ENCODE assay signal across 16 mouse cellular contexts in genomic region chr19:6236842-6237241, GRCm38 (mm10). TPM values are rescaled to one million over a fixed set of nuclear protein-coding genes. Genes with fewer than 3 reads are reported as not detected.
DNase-seq lines count a peak whose midpoint lies in the region; ATAC-seq and TF ChIP-seq lines count a peak whose summit lies in the region.
"Had no signal": no experiment of that assay in that cellular context is flagged by ENCODE, and none has a peak within 500 bp of the region (broad histone marks: within the 10 kb centered on the region; RNA-seq: fewer than 3 reads in every experiment).

No protein-coding gene starts in this region.

- peaks cover 5% of the 10 kb centered on the region for H3K79me2 ChIP-seq in myocyte (ENCODE audit: control insufficient read depth, insufficient read depth)

- peaks cover 20% of the 10 kb centered on the region for H3K4me1 ChIP-seq in heart, embryonic 10.5 days
- H3K4me1 ChIP-seq in liver, embryonic 15.5 days (replicated peaks), result peaks cover 69% of the 10 kb centered on the region
- H3K4me1 ChIP-seq in cerebellum, adult 2 months (ENCODE audit: control insufficient read depth, insufficient read depth, low read length), result peaks cover 10% of the 10 kb centered on the region

- H3K9me3 ChIP-seq in heart, embryonic 10.5 days, result no peaks in the 10 kb centered on the region
- no peaks in the 10 kb centered on the region for H3K9me3 ChIP-seq in liver, embryonic 15.5 days (replicated peaks)
- H3K9me3 ChIP-seq: embryonic facial prominence, embryonic 15.5 days; hindbrain, embryonic 13.5 days; kidney, embryonic 15.5 days had no signal

- ATAC-seq in liver, embryonic 15.5 days (ENCODE audit: insufficient read depth), result no peak

- no peak overlapping the region for H3ac ChIP-seq in myocyte (ENCODE audit: control insufficient read depth, insufficient read length)

- DNase-seq in heart, embryonic 10.5 days (ENCODE audit: low spot score), result no peak
- no peak for DNase-seq in heart, postnatal 4 days
- no peak for DNase-seq in liver
- peak; percentile 38 to 42 for DNase-seq in cerebellum, adult 2 months
- DNase-seq in left cerebral cortex, postnatal 14 days (ENCODE audit: low spot score in 2 of 2), result no peak

- TF ChIP-seq POLR2A in cerebellum, adult 2 months (IDR thresholded peaks at IDR 0.05; ENCODE audit: borderline replicate concordance, insufficient read depth, low read length), result no peak
- TF ChIP-seq POLR2A in myocyte (IDR thresholded peaks at IDR 0.05; ENCODE audit: insufficient read length, low read depth), result no peak

- H3K27ac ChIP-seq in heart, embryonic 10.5 days, result peak overlapping the region; percentile 92
- peak overlapping the region; percentile 97; the same call in 1 of the 2 replicates for H3K27ac ChIP-seq in liver, embryonic 15.5 days (replicated peaks)
- peak overlapping the region; percentile 60 for H3K27ac ChIP-seq in cerebellum, adult 2 months (ENCODE audit: insufficient read depth, low read length)

- H3K36me3 ChIP-seq in heart, embryonic 10.5 days, result peaks cover 9% of the 10 kb centered on the region
- no peaks in the 10 kb centered on the region for H3K36me3 ChIP-seq in liver, embryonic 15.5 days (replicated peaks)
- peaks cover 3% of the 10 kb centered on the region for H3K36me3 ChIP-seq in myocyte (ENCODE audit: control insufficient read depth, insufficient read depth)

- intact Hi-C loops in left cerebral cortex, postnatal 14 days (cut with DNase I), result loop anchor here (5.0 kb wide), 1 partner anchor 110 kb away; the partner anchor contains the start of gene Snx15

- 0 out of 2 replicates have a peak overlapping the region, but pooled peaks have one; percentile 87 for H3K4me3 ChIP-seq in heart, embryonic 10.5 days
- H3K4me3 ChIP-seq in liver, embryonic 15.5 days (replicated peaks), result no peak overlapping the region
- H3K4me3 ChIP-seq in cerebellum, adult 2 months (replicated peaks; ENCODE audit: insufficient read depth, low read depth, low read length), result no peak overlapping the region
- no peak overlapping the region for H3K4me3 ChIP-seq in myocyte

- no peak overlapping the region for H3K9ac ChIP-seq in liver, embryonic 15.5 days
- H3K9ac ChIP-seq: embryonic facial prominence, embryonic 15.5 days; kidney, embryonic 15.5 days had no signal

- H3K4me2 ChIP-seq in liver, embryonic 15.5 days, result no peak overlapping the region
- peak overlapping the region; percentile 95 for H3K4me2 ChIP-seq in myocyte (ENCODE audit: low read depth)

- no peaks in the 10 kb centered on the region for H3K27me3 ChIP-seq in heart, embryonic 10.5 days (ENCODE audit: insufficient read depth, poor library complexity, severe bottlenecking)
- H3K27me3 ChIP-seq in liver, embryonic 15.5 days, result no peaks in the 10 kb centered on the region
- no peaks in the 10 kb centered on the region for H3K27me3 ChIP-seq in cerebellum, adult 2 months (ENCODE audit: control insufficient read depth, insufficient read depth, low read length)
- H3K27me3 ChIP-seq in myocyte (ENCODE audit: control insufficient read depth, insufficient read depth, insufficient read length), result no peaks in the 10 kb centered on the region
- H3K27me3 ChIP-seq: embryonic facial prominence, embryonic 15.5 days; hindbrain, embryonic 13.5 days; kidney, embryonic 15.5 days; Patski had no signal

- no peak for TF ChIP-seq CTCF in cerebellum, adult 2 months (IDR thresholded peaks at IDR 0.05; ENCODE audit: borderline replicate concordance, insufficient read depth, low read depth, low read length)

- 68% methylated on average over 7 of the region's 7 CpGs for WGBS in heart, embryonic 10.5 days
- WGBS in liver, embryonic 15.5 days (ENCODE audit: insufficient replicate concordance), result 67% methylated on average over 7 of the region's 7 CpGs
- WGBS in cerebellum, adult 2 months, result 67% methylated on average over 7 of the region's 7 CpGs

TF ChIP-seq in myocyte, 11 proteins besides CTCF, POLR2A, EP300 and RAD21:
- TF ChIP-seq TCF12 (IDR thresholded peaks at IDR 0.05; ENCODE audit: insufficient read depth, poor library complexity, severe bottlenecking) (no peak), USF1 (IDR thresholded peaks at IDR 0.05; ENCODE audit: low read depth) (no peak), MAX (IDR thresholded peaks at IDR 0.05; ENCODE audit: low read depth) (no peak), REST (IDR thresholded peaks at IDR 0.05; ENCODE audit: insufficient read depth, insufficient read length) (no peak), E2F4 (IDR thresholded peaks at IDR 0.05; ENCODE audit: insufficient read depth) (no peak), MYOG (IDR thresholded peaks at IDR 0.05; ENCODE audit: control insufficient read depth in 1 of 3, insufficient read depth in 1 of 3, insufficient read length in 2 of 3, low read depth in 2 of 3) (no peak), MYOD1 (IDR thresholded peaks at IDR 0.05; ENCODE audit: control insufficient read depth in 1 of 3, insufficient read length in 2 of 3, low read depth in 2 of 3) (no peak), TCF3 (IDR thresholded peaks at IDR 0.05; ENCODE audit: insufficient read length, low read depth) (no peak), SRF (IDR thresholded peaks at IDR 0.05; ENCODE audit: control insufficient read depth, insufficient read length, low read depth) (no peak), CEBPB (IDR thresholded peaks at IDR 0.05; ENCODE audit: insufficient read depth, poor library complexity, severe bottlenecking) (no peak), POLR2AphosphoS2 (IDR thresholded peaks at IDR 0.05; ENCODE audit: insufficient read length, low read depth) (no peak)

RNA-seq across cellular contexts. Expression of gene Ppp2r5b, which starts 1.2 kb away (rescaled TPM):
- 21.2 and 25.7 TPM in 2 replicates for polyA plus RNA-seq in heart, embryonic 10.5 days (2016; fragmentation: Nextera tagmentation; extraction: Ambion mirVana)
- 10 to 100 TPM; 30.1 to 30.2 TPM for total RNA-seq in heart, postnatal 4 days (2021)
- polyA plus RNA-seq in liver, embryonic 15.5 days (2015; fragmentation: Nextera tagmentation; extraction: Ambion mirVana), result 3.3 and 5.0 TPM in 2 replicates
- polyA plus RNA-seq in cerebellum, adult 2 months (2012; rRNA removed), result 243 and 258 TPM in 2 replicates
- polyA plus RNA-seq in myocyte (2012; fragmentation: generic; extraction: Trizol), result 51.4 TPM
- total RNA-seq in left cerebral cortex, postnatal 14 days (2021), result 100 to 1,000 TPM; 187 to 194 TPM

RNA-seq across cellular contexts. Expression of gene Atg2a, which starts 4.6 kb away (rescaled TPM):
- polyA plus RNA-seq in heart, embryonic 10.5 days (2016; fragmentation: Nextera tagmentation; extraction: Ambion mirVana), result 10.8 and 11.6 TPM in 2 replicates
- total RNA-seq in heart, postnatal 4 days (2021), result 10 to 100 TPM; 15.9 to 16.2 TPM
- 4.7 and 5.8 TPM in 2 replicates for polyA plus RNA-seq in liver, embryonic 15.5 days (2015; fragmentation: Nextera tagmentation; extraction: Ambion mirVana)
- 40.8 and 41.1 TPM in 2 replicates for polyA plus RNA-seq in cerebellum, adult 2 months (2012; rRNA removed)
- 15.2 TPM for polyA plus RNA-seq in myocyte (2012; fragmentation: generic; extraction: Trizol)
- total RNA-seq in left cerebral cortex, postnatal 14 days (2021), result 10 to 100 TPM; 37.8 to 38.5 TPM

RNA-seq across cellular contexts. Expression of gene Gpha2, which starts 10.7 kb away (rescaled TPM):
- 0.24 TPM in 1 of 2 replicates, not detected in the other for polyA plus RNA-seq in heart, embryonic 10.5 days (2016; fragmentation: Nextera tagmentation; extraction: Ambion mirVana)
- not detected for total RNA-seq in heart, postnatal 4 days (2021)
- 0.15 and 0.28 TPM in 2 replicates for polyA plus RNA-seq in liver, embryonic 15.5 days (2015; fragmentation: Nextera tagmentation; extraction: Ambion mirVana)
- polyA plus RNA-seq in cerebellum, adult 2 months (2012; rRNA removed), result 0.21 TPM in 1 of 2 replicates, not detected in the other
- polyA plus RNA-seq in myocyte (2012; fragmentation: generic; extraction: Trizol), result 0.40 TPM
- total RNA-seq in left cerebral cortex, postnatal 14 days (2021), result not detected
- total RNA-seq: gastrocnemius, postnatal 10 days; left cerebral cortex, postnatal 25 days; megakaryocyte, adult 5-6 weeks had no signal
- polyA plus RNA-seq: forebrain, embryonic 16.5 days; hindbrain, embryonic 13.5 days had no signal

RNA-seq across cellular contexts. Expression of gene Ehd1, which starts 39.7 kb away (rescaled TPM):
- polyA plus RNA-seq in heart, embryonic 10.5 days (2016; fragmentation: Nextera tagmentation; extraction: Ambion mirVana), result 89.6 and 101 TPM in 2 replicates
- 100 to 1,000 TPM in 1 of 2 experiments, 10 to 100 TPM in 1; 97.8 to 114 TPM for total RNA-seq in heart, postnatal 4 days (2021)
- polyA plus RNA-seq in liver, embryonic 15.5 days (2015; fragmentation: Nextera tagmentation; extraction: Ambion mirVana), result 64.0 and 69.3 TPM in 2 replicates
- polyA plus RNA-seq in cerebellum, adult 2 months (2012; rRNA removed), result 168 and 220 TPM in 2 replicates
- polyA plus RNA-seq in myocyte (2012; fragmentation: generic; extraction: Trizol), result 433 TPM
- total RNA-seq in left cerebral cortex, postnatal 14 days (2021), result 10 to 100 TPM; 44.2 to 51.7 TPM

RNA-seq across cellular contexts. Expression of gene Majin, which starts 52.7 kb away (rescaled TPM):
- polyA plus RNA-seq in heart, embryonic 10.5 days (2016; fragmentation: Nextera tagmentation; extraction: Ambion mirVana), result not detected in 2 replicates
- total RNA-seq in heart, postnatal 4 days (2021), result not detected
- polyA plus RNA-seq in liver, embryonic 15.5 days (2015; fragmentation: Nextera tagmentation; extraction: Ambion mirVana), result not detected in 2 replicates
- polyA plus RNA-seq in cerebellum, adult 2 months (2012; rRNA removed), result 0.08 TPM in 2 replicates
- not detected for polyA plus RNA-seq in myocyte (2012; fragmentation: generic; extraction: Trizol)
- total RNA-seq in left cerebral cortex, postnatal 14 days (2021), result under 1 TPM; 0.27 to 0.40 TPM
- total RNA-seq: common myeloid progenitor, adult 5-6 weeks; gastrocnemius, postnatal 10 days had no signal
- polyA plus RNA-seq: forebrain, embryonic 16.5 days; hindbrain, embryonic 13.5 days; kidney, embryonic 15.5 days; Patski had no signal

Comparison
In these comparisons a context has a peak if more than half of its experiments do, and no peak if none do; other contexts are left out.
1. DNase-seq: peak in cerebellum, adult 2 months (2 of 2); none in heart, embryonic 10.5 days (single experiment), heart, postnatal 4 days (single experiment), liver (single experiment) and left cerebral cortex, postnatal 14 days (0 of 2).
2. Peak in every context shown above with its lines, with median percentiles within 50 percentile points of each other: H3K27ac ChIP-seq.